Mouse (Mus musculus): ENCODE results near the gene Clock.

The Clock gene

DNA sequence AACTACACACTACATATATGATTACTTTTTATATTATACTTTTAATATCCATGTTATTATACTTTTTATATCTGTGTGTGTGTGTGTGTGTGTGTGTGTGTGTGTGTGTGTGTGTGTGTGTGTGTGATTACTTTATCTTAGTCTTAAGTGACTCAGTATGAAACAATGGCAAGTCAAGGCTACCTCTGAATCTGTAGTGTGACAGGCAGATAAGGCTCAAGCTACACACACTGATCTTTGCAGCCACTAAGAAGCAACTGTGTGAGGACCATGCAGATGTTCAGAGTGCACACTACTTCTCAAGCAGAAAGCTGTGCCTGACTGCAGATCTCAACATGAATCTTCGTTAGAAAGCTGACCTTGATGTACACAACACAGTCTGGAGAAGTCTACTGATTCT, 20.7 kb downstream of the Clock start:
- no peak for DNase-seq (ENCODE audit: low spot score in 2 of 2)

DNA sequence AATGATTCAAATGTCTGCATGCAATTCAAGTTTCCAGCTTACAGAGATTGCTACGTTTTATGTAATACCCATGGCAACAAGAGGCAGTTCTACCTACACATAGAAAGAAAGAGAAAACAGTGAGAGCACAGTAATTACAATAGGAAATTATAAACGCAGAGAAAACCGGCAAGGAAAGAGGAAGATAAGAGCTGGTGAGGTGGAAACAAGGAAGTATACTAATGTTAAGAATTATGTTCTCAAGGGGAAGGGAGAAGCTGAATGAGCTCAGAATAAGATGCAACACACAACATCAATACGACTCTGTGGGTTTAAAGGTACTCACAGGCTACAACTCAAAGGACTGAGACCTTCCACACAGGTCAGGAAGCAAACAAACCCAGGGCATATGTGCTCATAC, 29.6 kb downstream of the Clock start:
- DNase-seq (ENCODE audit: low spot score in 2 of 2), result no peak

GRCm38 (mm10) chr5:76250948-76251347, 53.6 kb downstream of the Clock start:
- no peak for DNase-seq (ENCODE audit: low spot score in 2 of 2)

DNA sequence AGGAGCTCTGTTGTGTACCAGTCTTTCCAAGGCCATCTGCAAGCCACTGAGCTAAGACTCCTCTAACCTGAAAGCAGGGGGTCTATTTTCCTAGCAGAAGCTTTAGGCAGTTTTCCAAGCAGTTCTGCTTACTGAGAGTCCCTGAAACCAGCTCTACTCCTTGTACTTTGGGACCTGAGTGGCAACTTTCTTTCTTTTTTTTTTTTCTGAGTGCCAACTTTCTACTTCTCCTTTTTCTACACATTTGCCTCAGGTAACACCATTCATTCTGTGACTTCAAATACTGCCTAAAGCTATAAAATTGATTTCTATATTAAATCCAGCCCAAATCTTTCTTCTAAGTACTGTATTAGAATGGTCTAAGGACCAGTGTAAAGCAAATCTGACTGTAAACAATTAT, 58.1 kb downstream of the Clock start:
- no peak for DNase-seq (ENCODE audit: low spot score in 2 of 2)

DNA sequence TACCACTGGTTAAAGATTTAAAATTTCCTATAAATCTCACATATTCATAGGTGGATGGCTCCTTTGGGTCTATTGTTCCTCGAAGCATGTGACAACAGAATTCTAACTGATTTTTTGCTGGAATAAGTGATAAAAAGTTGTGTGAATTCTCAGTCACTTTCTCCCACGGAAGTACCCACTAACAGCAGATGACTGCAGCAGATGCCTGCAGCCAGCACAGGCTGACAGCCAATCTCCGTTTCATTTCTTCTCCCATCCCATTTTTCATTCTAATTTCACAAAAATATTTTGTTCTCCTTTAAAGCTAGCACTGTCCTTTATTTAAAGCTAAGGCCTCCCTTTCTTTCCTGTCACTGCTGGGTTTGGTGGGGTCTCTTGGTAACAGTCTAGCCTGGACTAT, 59.2 kb downstream of the Clock start:
- peak in 1 of 2 experiments; percentile 11 for DNase-seq (ENCODE audit: low spot score in 2 of 2)

GRCm38 (mm10) chr5:76244430-76244829, 60.2 kb downstream of the Clock start:
- no peak for DNase-seq (ENCODE audit: low spot score in 2 of 2)

- no peak for DNase-seq (ENCODE audit: low spot score in 2 of 2)
These were observed 60.7 kb downstream of the Clock start for GRCm38 (mm10) chr5:76243929-76244328.

GRCm38 (mm10) chr5:76243274-76243673, 61.3 kb downstream of the Clock start:
- DNase-seq (ENCODE audit: low spot score in 2 of 2), result no peak

DNA sequence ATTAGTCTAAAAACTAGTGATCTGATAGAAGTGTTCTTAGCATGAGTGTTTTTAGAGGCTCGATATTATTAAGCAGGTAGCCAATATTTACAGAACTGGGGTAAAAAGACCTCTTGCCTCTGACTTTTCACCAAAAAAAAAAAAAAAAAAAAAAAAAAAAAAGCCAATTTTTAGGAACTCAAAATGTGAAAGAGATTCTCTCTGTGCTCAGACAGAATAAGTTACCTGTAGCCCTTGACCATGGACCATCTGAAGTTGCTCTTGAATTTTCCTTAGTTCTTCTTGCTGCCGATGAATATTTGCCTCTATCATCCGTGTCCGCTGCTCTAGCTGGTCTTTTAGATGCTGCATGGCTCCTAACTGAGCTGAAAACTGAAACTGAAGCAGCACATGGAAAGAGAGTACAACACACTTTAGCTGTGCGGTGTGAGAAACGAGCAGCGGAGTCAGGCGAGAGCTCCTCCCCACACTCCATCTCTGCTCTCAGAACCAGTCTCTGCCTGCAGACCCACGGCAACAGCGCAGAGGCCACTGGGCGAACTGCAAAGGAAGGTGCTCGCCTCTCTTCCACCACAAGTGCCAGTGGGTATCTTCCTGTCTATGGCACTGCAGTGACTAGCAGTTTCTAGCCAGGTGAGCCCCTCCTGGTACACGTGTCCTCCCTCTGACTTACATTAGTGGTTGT, 73.3 kb downstream of the Clock start:
- DNase-seq (ENCODE audit: low spot score in 2 of 2), result no peak

DNA sequence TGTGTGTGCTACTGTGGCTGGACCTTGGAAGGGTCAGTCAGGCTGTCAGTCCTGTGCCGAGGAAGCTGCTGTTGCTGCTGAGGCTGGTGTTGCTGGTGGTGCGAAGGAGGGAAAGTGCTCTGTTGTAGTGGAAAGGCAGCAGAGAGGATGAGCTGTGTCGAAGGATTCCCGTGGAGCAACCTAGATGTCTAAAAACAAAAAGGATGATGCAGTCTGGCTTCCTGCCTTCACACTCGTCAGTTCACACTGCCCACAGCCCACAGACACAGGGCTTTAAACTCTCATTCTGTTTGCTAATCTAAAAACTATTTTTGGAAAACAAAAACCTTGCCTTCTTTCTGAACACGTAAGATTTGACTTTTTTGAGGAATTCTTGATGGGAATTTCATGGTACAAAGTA, 87.9 kb downstream of the Clock start:
- DNase-seq (ENCODE audit: low spot score in 2 of 2), result no peak

DNA sequence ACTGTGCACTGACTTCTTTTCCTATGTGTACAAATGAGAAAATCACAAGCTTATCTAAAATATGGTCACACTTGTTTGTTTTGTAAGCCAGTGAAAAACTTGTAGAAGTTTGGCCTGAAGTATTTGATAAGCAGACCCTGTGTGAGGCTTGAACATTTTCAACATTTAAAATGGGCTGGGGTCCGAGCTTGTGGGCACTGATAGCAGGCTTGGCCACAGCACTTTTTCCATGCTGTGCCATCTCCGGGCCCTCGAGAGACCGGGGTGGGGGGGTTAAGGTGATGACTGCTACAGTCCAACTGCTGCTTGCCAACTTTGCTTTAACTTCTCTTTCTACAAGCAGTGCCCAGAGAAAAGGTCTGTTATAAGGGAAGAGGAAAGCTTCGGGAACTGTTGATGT, 96.5 kb downstream of the Clock start:
- no peak for DNase-seq (ENCODE audit: low spot score in 2 of 2)

DNA sequence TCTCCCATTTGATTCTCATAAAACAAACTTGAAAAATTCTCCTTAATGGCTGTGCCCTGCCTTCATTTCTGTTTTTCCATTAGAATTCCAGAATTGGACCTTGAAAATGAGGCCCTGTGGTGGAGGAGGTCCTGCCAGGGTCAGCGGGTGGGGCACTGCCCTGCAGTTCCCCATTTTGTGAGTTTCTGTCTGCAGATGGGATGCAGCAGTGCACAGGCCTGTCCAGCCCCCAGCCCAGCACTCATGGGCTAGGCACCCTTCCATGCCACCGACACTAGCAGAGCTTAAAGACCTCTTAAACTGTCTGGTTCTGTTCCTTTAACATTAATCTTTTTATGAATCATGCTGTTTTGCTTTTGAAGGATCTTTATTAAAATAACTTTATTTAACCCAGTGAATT, 98.7 kb downstream of the Clock start:
- no peak for DNase-seq (ENCODE audit: low spot score in 2 of 2)

DNA sequence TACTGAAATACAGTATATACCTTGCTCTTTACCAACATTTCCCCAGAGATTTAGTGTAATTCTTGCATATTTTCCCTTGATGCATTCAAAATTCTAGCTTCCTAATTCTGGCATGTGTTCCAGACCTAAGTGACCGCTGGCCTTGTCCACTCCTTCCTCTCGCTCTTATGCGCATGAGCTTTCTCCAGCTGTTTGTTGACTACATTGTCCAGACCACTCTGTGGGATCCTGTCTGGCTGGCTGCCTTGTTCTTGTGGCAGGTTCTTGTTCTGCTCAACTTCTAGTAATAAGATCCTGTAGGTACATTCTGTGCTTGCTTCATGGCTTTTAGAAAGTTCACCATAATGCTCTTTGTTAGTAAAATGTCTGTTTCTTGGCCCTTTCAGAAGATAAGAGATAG, 101.4 kb downstream of the Clock start:
- no peak for DNase-seq (ENCODE audit: low spot score in 2 of 2)

DNA sequence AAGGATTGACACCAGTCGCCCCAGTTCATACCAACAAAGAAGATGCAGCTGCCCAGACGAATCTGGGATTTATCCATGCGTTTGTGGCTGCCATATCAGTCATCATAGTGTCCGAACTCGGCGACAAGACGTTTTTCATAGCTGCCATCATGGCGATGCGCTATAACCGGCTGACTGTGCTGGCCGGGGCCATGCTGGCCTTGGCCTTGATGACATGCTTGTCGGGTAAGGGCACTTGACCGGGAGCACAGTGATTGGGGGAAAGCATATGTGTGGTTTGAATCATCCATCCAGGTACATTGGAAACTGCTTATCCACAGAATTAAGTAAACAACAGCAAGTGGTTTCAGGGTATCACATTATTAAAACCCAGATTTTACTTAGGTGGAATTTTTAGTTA, 105.2 kb downstream of the Clock start:
- no peak for DNase-seq (ENCODE audit: low spot score in 2 of 2)

GRCm38 (mm10) chr5:76194377-76194945, 110.1 kb downstream of the Clock start:
- DNase-seq (ENCODE audit: low spot score in 2 of 2), result no peak

DNA sequence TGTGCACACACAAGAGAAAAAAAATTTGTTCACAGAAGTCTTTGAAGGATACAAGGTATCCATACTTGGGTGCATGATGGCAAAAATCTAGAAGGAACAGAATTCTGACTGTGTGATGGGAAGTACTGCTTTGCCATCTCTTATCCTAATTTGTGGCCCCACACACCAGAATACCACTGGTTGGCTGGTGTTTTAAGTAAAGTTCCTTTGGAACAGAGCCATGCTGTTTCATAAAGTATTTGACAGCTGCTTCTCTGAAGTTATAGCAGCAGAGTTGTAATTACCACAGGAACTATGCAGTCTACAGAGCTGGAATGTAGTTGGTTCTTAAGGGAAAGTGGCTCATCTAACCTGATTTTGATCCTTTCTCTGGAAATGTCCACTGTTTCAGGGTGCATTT, 111.5 kb downstream of the Clock start:
- DNase-seq (ENCODE audit: low spot score in 2 of 2), result no peak

DNA sequence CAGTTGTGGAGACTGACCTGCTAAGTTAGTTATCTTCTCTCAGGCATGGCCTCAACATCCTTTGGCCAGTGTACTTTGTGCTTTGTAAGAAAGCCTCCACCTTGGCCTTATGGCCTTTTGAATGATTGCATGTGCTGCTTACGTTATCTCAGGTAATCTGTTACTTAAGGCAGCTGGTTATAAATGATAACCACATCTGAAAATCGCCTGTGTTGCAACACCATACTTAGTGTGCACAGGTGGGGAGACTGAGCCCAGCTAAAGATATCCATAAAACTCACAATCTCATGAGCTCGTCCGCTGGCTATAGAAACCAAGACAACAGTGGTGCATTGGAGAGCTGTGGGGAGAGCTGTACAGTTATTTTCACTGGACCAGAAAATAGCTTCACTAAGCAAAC, 114.0 kb downstream of the Clock start:
- DNase-seq (ENCODE audit: low spot score in 2 of 2), result no peak

- no peak for DNase-seq (ENCODE audit: low spot score in 2 of 2)
These were observed 116.7 kb downstream of the Clock start for GRCm38 (mm10) chr5:76187885-76188284.

GRCm38 (mm10) chr5:76184286-76185080, 120.1 kb downstream of the Clock start:
- DNase-seq (ENCODE audit: low spot score in 2 of 2), result peak; percentile 25 to 48

DNA sequence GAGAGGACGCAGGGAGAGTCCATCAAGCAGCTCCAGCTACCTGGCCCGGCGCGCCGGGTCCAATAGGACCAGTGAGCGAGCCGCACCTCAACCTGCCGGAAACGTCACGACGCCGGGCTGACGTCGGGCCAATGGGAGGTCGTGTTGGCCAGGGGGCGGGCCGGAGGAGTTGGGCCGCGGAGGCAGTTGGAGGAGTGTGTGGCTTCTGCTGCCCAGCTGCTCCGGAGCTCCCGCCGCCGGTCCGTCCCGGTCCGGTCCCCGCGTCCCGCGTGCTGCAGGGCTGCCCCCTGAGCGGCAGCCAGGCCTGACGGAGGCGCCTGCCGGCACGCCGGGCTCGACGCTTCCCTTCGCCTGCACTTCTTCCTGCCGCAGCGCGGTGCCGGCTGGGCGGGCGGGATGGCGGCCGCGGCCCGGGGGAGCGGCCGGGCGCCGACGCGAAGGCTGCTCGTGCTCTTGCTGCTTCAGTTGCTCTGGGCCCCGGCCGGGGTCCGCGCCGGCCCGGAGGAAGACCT, 120.8 kb downstream of the Clock start, which contains the start of gene Tmem165:
Tmem165 (plus strand) TSS at position 131 of the 512 bp plus-strand sequence.
- peak; percentile 88 to 92 for DNase-seq (ENCODE audit: low spot score in 2 of 2)

GRCm38 (mm10) chr5:76183043-76183749, 121.4 kb downstream of the Clock start:
- DNase-seq (ENCODE audit: low spot score in 2 of 2), result no peak

GRCm38 (mm10) chr5:76182326-76182725, 122.3 kb downstream of the Clock start:
- no peak for DNase-seq (ENCODE audit: low spot score in 2 of 2)
